Mouse (Mus musculus) bone marrow macrophage, adult 2 months (primary cell): ENCODE data around the gene Hsdl1. TPM values are rescaled to one million over a fixed set of nuclear protein-coding genes. Genes with fewer than 3 reads are reported as not detected.

Experiments
- H3K27ac ChIP-seq: 2 replicates; pipeline ENCODE4 v1.5.1; 2012; ENCODE audit warnings: low read depth, low read length; ENCODE audit not compliant: insufficient read depth
- H3K4me1 ChIP-seq: 2 replicates; pipeline ENCODE4 v1.6.1; 2012; ENCODE audit warnings: low read length; ENCODE audit not compliant: control insufficient read depth, insufficient read depth
- H3K4me3 ChIP-seq: 2 replicates; pipeline ENCODE4 v1.5.1; 2012; ENCODE audit warnings: mild to moderate bottlenecking, low read length, moderate library complexity; ENCODE audit not compliant: insufficient read depth
- CTCF ChIP-seq: IDR thresholded peaks from 2 replicates; pipeline ENCODE4 v1.5.1; 2012; ENCODE audit warnings: low read depth, mild to moderate bottlenecking, low read length, moderate library complexity
- POLR2A ChIP-seq: IDR thresholded peaks from 2 replicates; pipeline ENCODE4 v1.6.1; 2012; ENCODE audit warnings: mild to moderate bottlenecking, low read depth, low read length, borderline replicate concordance
- polyA plus RNA-seq: library from polyadenylated mRNA; stranded (reverse); fragments of >200 nt; gene quantifications from 2 replicates; pipeline ENCODE4 v1.2.4, GENCODE M21; 2012; ENCODE audit not compliant: missing spikeins, insufficient read depth, insufficient read length

Gene Hsdl1
- polyA plus RNA-seq: 29.3 and 30.7 TPM in 2 replicates

- TF ChIP-seq CTCF: no peak
- TF ChIP-seq POLR2A: no peak
- Histone ChIP-seq H3K4me1 (peaks cover 9% of the 10 kb centered on the region; the same call in 1 of the 2 replicates), H3K4me3 (peak within 1 kb of the TSS; percentile 77), H3K27ac (peak within 1 kb of the TSS; percentile 9)
Measured at GRCm38 (mm10) chr8:119574437-119575365, at the start of gene Hsdl1, which contains the start of gene Dnaaf1. TSS of gene Hsdl1 (minus strand) at chr8:119575183. TSS of gene Dnaaf1 (plus strand) at chr8:119575235.

DNA sequence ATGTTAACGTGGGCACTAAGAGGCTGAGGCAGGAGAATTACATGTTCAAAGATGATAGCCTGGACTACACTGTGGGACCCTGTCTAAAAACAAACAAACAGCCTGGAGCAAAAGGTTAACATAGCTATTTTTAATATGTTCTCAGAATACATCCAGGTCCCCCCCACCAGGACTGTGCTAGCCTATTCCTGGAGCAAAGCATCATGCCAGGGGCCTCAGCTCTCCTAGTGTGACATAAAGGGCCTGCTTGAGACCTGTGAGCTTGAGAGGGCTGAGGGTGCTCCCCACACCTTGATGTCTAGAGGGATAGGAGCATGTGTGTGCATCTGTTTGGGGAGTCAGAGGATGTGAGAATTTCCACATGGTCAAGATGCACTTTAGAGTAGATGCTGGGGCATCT, 48.8 kb upstream of the Hsdl1 start:
- TF ChIP-seq POLR2A (no peak), CTCF (no peak)
- no peak overlapping the region for H3K27ac ChIP-seq
- H3K4me3 ChIP-seq: no peak overlapping the region
- no peaks in the 10 kb centered on the region for H3K4me1 ChIP-seq

DNA sequence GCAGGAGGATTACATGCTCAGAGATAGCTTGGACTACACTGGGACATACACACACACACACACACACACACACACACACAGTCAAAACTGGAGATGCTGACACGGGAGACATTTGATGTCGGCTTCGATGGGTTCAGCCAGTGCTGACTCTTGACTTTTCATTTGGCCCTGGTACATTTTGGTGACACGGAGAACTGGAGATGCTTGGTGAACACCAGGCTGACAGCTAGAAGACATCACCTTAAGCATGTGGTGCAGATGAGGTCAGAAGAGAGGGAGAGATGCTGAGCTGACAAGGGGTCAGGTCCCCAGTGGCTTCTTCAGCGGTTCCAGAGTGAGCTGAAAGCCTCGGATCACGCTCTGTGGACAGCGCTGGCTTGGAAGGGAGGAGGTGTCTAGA, 48.1 kb upstream of the Hsdl1 start:
- no peak overlapping the region for H3K4me3 ChIP-seq

DNA sequence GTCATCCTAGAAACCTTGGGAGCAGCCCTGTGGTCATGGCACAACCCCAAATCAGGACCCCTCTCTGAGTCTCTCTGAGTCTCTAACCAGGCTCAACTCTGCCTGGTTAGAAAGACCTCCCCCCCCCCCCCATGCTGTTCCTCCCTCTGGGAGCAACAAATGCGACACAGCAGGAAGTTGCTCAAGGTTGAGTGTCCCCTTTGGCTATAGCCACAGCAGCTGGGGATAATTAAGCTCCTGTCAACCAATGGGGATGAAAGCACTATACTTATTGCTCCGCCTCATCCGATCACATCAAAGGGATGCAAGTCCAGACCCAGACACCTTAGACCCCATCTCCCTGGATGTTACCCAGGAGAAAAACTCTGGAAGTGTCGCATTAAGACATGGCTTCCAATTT, 47.6 kb upstream of the Hsdl1 start:
- Histone ChIP-seq H3K27ac (no peak overlapping the region), H3K4me3 (no peak overlapping the region), H3K4me1 (no peaks in the 10 kb centered on the region)
- TF ChIP-seq POLR2A (no peak), CTCF (no peak)

More for the DNA sequence above, 48.1 kb upstream of the Hsdl1 start:
- Histone ChIP-seq H3K27ac (no peak overlapping the region), H3K4me1 (no peaks in the 10 kb centered on the region)
- TF ChIP-seq POLR2A (no peak), CTCF (no peak)

DNA sequence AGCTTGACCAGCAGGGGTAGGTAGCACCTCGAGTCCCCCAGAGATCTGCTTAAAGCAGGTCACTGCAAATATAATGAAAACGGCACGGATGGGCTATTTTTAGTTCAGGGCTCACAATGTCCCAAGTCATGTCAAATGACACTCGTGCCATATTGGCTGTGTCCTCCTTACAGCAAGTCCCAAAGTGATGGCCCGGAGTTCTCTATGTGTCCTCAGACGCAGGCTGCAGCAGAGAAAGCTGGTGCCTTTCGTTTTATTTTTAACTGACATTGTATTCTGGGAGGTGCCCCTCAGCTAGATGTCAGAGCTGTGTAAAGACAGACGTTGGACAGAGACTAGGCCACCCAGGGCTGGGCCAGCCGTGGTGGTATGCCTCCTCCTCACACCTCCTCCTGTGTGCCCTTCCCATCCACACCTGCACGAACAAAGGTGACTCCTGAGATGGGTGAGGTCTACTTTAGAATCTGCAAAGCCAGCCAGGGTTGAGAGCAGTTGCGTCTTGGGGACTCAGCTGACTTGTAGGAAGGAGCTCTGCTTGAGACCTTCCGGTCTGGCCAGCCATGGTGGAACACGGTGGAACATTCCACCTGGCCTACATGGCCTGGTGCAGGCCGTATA, 46.0 kb upstream of the Hsdl1 start:
- Histone ChIP-seq H3K27ac (no peak overlapping the region), H3K4me3 (no peak overlapping the region), H3K4me1 (no peaks in the 10 kb centered on the region)
- TF ChIP-seq POLR2A: no peak
- TF ChIP-seq CTCF: no peak

DNA sequence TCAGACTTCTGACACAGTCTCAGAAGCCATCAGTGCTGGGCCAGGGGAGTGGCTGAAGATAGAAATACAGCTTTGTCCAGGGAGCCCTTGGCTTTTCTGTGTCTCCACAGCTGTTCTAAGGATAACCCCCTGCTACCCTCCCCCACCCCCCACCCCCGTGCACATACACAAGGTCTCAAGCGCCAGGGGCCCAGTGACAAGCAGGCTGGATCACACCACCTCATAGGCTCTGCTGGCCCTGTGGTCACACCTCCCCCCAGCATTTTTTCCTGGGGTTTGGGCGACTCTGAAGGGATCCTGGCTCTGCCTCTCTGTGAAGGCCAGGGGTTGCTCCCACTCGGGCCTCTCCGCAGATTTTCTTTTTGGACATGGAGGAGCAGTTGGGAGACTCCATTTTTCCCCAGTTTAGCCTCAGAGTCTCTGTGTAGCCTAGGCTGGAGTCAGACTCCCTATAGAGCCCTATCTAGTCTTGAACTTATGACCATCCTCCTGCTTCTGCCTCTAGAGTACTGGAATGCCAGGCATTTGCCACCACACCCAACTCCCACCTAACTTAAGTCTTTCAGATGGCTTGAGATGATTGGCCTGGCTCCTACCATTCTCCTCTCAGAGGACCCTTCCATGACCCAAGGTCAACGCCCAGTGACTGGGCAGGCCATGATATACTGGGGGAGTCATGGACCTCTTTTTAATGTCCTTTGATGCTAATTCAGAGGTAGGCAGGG, 45.3 kb upstream of the Hsdl1 start:
- TF ChIP-seq POLR2A (no peak), CTCF (no peak)
- no peaks in the 10 kb centered on the region for H3K4me1 ChIP-seq

GRCm38 (mm10) chr8:119618887-119619286, 43.9 kb upstream of the Hsdl1 start:
- Histone ChIP-seq H3K4me1 (no peaks in the 10 kb centered on the region), H3K27ac (no peak overlapping the region), H3K4me3 (no peak overlapping the region)
- TF ChIP-seq CTCF: no peak
- no peak for TF ChIP-seq POLR2A

More for the DNA sequence above, 45.3 kb upstream of the Hsdl1 start:
- no peak overlapping the region for H3K27ac ChIP-seq
- no peak overlapping the region for H3K4me3 ChIP-seq

DNA sequence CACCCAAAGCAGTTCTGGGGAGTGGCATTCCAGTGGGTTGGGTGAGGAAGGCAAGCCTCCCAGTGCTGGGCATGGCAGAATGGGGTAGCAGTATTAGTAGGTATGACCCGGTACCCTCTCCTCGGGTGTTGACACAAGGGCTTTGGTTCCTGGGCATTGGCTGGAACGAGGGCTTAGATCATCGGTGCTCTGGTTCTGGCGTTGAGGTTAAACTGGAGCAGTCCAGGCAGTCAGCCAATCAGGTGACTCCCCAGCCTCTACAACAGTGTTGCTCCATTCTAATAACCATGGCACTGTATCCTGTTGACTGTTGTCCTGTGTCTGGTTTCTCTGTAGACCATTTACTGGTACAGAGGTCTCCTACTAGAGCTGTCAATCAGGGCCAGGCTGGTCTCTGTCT, 42.6 kb upstream of the Hsdl1 start:
- no peak overlapping the region for H3K27ac ChIP-seq

DNA sequence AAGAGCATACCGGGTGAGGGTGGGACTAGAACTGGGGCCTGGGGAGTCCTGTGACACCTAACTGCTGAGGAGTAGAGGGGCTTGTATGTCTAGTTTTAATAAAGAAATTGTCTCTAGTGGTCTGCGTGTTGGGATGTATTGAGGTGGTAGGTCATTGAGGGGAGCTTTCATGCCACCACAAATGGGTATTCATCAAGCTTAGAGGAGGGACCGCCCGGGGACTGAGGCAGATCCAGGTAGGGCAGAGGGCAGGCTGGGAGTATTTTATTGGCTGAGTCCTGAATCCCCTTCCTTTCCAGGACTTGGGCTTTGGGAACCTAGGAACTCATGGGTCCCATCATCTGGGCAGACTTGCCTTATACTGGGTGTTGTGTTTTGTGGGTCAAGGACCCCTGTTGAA, 41.8 kb upstream of the Hsdl1 start:
- H3K4me3 ChIP-seq: no peak overlapping the region
- no peak for TF ChIP-seq POLR2A
- no peak for TF ChIP-seq CTCF
- H3K27ac ChIP-seq: no peak overlapping the region
- no peaks in the 10 kb centered on the region for H3K4me1 ChIP-seq

More for the DNA sequence above, 42.6 kb upstream of the Hsdl1 start:
- Histone ChIP-seq H3K4me3 (no peak overlapping the region), H3K4me1 (no peaks in the 10 kb centered on the region)
- no peak for TF ChIP-seq POLR2A
- TF ChIP-seq CTCF: no peak

GRCm38 (mm10) chr8:119616358-119616757, 41.4 kb upstream of the Hsdl1 start:
- TF ChIP-seq POLR2A (no peak), CTCF (no peak)

More at GRCm38 (mm10) chr8:119616358-119616757, 41.4 kb upstream of the Hsdl1 start:
- no peak overlapping the region for H3K27ac ChIP-seq
- H3K4me1 ChIP-seq: no peaks in the 10 kb centered on the region
- no peak overlapping the region for H3K4me3 ChIP-seq
